Mouse (Mus musculus) lung, adult 2 months (tissue): ENCODE measurements around the gene Lgals12. TPM values are rescaled to one million over a fixed set of nuclear protein-coding genes. Genes with fewer than 3 reads are reported as not detected.

ENCODE experiments used
- DNase-seq: peaks from one replicate; pipeline ENCODE4 v3.0.0; 2022
- H3K4me1 ChIP-seq: fragments of 200-500 bp; 2 replicates; pipeline ENCODE4 v1.6.1; 2011; ENCODE audit warnings: low read length; ENCODE audit not compliant: control insufficient read depth, insufficient read depth
- H3K4me3 ChIP-seq: fragments of 200-500 bp; replicated peaks from 2 replicates; pipeline ENCODE3; 2011; ENCODE audit warnings: low read depth, mild to moderate bottlenecking, control low read depth, low read length; ENCODE audit errors: extremely low read depth
- CTCF ChIP-seq: fragments of 200-500 bp; IDR thresholded peaks from 2 replicates; pipeline ENCODE4 v1.5.1; 2011; ENCODE audit warnings: mild to moderate bottlenecking, low read length, control low read depth; ENCODE audit not compliant: insufficient read depth
- POLR2A ChIP-seq: fragments of 200-500 bp; IDR thresholded peaks from 2 replicates; pipeline ENCODE4 v1.6.1; 2011; ENCODE audit warnings: low read depth, mild to moderate bottlenecking, control low read depth, low read length, borderline replicate concordance; ENCODE audit errors: extremely low read depth
- WGBS: fragments of 180-500 bp; shearing (Covaris S2); methylation state at CpG from one replicate; pipeline ENCODE4 v1.1.7; 2018; 5-methylcytosine and 5-hydroxymethylcytosine counted together
- polyA plus RNA-seq: library from polyadenylated mRNA; depleted of rRNA; stranded (reverse); fragments of >200 nt; gene quantifications from 2 replicates; pipeline ENCODE4 v1.2.3, GENCODE M21; 2012

The Lgals12 gene
- polyA plus RNA-seq, 1 experiment, result 3.2 TPM

DNA sequence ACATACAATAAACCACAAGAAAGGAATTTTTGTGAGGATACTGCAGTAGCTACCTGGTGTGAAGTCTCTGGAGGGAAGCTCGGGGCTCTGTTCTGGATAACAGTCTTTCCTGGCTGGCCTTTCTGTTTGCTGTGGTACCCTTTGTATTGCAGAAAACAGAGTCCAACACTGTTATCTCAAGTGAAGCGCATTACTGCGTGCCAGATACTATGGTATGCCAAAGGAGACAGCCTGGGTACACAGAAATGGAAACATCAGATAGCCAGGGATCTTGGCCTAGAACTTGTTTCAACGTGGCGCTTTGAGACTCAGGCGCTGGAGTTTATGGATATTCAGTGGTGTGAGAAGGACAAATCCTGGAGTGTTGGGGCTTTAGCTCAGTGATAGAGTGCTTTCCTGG, 21.2 kb downstream of the Lgals12 start:
- H3K4me1 ChIP-seq, result peaks cover 3% of the 10 kb centered on the region
- no peak overlapping the region for H3K4me3 ChIP-seq
- WGBS, result 91% methylated on average over 6 of the region's 6 CpGs
- TF ChIP-seq POLR2A (no peak), CTCF (no peak)
- no peak for DNase-seq

- TF ChIP-seq POLR2A, result no peak
- no peak for TF ChIP-seq CTCF
- 92% methylated on average over 8 of the region's 8 CpGs for WGBS
- Histone ChIP-seq H3K4me3 (no peak overlapping the region), H3K4me1 (peaks cover 7% of the 10 kb centered on the region)
- no peak for DNase-seq
These were observed 21.7 kb downstream of the Lgals12 start for GRCm38 (mm10) chr19:7585279-7585678.

DNA sequence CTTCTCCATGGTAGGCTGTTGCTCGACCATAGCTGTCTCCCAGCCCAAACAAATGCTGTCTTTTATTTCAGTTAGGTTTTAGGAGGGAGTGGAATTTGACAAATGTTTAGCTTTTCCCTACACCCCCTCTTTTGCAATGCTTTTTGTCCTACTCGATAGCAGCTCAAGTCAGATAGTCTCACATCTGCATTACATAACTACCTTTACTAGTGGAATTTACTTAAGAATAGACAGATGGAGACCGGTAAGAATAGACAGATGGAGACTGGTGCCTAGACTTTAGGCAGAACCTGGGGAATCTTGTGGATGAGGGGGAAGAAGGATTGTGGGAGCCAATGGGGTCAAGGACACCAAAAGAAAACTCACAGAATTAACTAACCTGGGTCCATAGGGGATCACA, 23.4 kb downstream of the Lgals12 start:
- no peak for DNase-seq
- TF ChIP-seq CTCF, result no peak
- no peak for TF ChIP-seq POLR2A
- Histone ChIP-seq H3K4me1 (peaks cover 8% of the 10 kb centered on the region), H3K4me3 (no peak overlapping the region)
- WGBS, result 63% methylated on average over 3 of the region's 3 CpGs

- TF ChIP-seq CTCF (no peak), POLR2A (no peak)
- Histone ChIP-seq H3K4me1 (peaks cover 8% of the 10 kb centered on the region), H3K4me3 (no peak overlapping the region)
- WGBS, result 28% methylated on average over 7 of the region's 7 CpGs
- DNase-seq, result no peak
These were observed 23.9 kb downstream of the Lgals12 start for GRCm38 (mm10) chr19:7583101-7583500.

DNA sequence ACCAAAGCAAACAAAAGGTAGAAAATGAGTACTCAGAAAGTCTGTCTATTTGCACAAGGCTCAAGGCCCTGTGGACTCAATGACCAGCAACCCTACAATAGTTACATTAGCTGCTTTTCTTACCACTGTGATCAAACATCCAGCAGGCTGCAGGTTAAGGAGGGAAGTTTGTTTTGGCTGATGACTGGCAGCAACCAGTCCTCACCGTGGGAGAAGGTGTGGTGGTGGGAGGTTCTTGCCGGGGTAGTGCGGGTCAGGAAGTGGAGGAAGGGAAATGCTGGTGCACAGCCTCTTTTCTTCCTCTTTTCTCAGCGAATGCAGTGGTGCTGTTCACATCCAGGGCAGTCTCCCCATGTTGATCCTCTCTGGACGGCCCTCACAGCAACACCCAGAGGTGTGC, 26.0 kb downstream of the Lgals12 start:
- H3K4me3 ChIP-seq, result no peak overlapping the region
- no peak for DNase-seq
- peaks cover 8% of the 10 kb centered on the region for H3K4me1 ChIP-seq
- TF ChIP-seq POLR2A (no peak), CTCF (no peak)
- WGBS, result 21% methylated on average over 5 of the region's 5 CpGs

DNA sequence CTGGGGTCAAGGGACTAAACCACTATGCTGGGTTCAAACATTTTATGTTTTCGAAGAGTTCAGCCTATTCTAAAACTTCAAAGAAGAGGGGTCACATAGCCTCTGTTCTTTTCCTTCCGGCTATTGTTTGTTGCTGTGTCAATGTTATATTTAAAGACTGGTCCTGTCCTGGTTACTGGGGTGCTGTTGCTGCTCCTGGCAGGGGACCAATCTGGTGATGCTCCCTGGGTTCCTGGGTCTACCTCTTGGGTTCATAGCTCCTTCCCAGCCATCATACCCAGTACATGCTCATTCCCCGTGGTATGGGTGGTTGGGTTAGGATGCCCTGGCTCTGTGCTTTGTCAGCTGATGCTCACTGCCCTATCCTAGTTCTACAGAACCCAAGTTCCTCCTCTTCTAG, 29.3 kb downstream of the Lgals12 start:
- H3K4me1 ChIP-seq, result peaks cover 8% of the 10 kb centered on the region
- no peak overlapping the region for H3K4me3 ChIP-seq
- TF ChIP-seq POLR2A, result no peak
- TF ChIP-seq CTCF, result no peak
- DNase-seq, result no peak
- WGBS, result 66% methylated on average over 3 of the region's 3 CpGs

DNA sequence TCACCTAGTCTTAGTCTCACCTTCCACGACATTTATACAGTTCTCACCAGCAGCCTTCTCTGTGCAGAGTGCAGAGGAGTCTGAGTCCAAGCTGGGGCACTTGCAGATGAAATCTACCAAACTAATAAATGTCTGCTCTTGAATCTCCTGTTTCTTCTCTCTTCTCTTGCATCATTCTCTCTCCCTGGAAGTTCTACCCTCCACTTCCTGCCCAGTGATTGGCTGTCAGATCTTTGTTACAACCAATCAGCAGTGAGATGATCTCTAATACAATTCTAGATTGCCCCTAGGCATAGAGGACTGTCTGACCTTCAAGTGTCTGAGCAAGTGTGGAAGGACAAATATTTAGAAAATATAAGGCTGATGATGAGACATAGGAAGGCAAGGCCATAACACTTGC, 30.8 kb downstream of the Lgals12 start:
- no peak overlapping the region for H3K4me3 ChIP-seq
- DNase-seq, result no peak
- TF ChIP-seq CTCF (no peak), POLR2A (no peak)

DNA sequence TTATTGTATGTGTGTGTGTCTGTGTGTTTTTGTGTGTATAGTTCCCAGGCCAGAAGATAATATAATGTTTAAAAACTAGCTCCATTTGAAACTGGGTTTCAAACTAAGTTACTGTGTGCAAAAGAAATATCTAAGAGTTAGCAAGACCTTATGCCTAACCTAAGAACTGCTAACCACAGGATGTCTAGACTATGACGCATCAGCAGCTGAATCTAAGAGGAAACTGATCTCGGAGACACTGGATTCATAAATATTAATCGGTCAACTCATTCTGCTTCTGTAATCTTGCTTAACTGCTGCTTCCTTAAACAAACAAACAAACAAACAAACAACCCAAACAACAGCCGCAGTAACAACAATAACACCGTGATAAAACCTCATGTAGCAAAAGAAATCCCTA, 37.3 kb downstream of the Lgals12 start:
- Histone ChIP-seq H3K4me3 (no peak overlapping the region), H3K4me1 (no peaks in the 10 kb centered on the region)
- no peak for DNase-seq
- WGBS, result 71% methylated on average over 5 of the region's 5 CpGs
- TF ChIP-seq CTCF (no peak), POLR2A (no peak)

More for the DNA sequence above, 30.8 kb downstream of the Lgals12 start:
- H3K4me1 ChIP-seq, result peaks cover 8% of the 10 kb centered on the region
- 90% methylated on average over 1 of the region's 1 CpGs for WGBS

DNA sequence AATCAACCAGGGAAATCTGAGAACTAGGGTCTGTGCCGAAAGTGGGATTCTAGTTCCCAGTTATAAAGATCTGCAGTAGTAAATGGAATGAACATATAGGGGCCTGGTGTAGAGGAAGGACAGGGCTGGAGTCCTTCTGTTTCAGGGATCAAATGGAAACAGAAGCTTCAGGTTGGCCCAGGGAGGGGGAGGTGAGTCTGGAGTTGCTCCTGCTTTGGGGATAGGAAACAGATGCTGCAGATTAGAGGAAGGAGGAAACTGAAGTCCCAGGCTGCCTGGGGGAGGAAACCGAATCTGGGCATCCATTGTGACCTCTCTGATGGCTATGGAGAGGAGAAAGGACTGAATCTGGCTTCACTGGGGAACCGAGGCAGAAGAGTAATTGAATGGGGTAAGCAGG, 38.6 kb downstream of the Lgals12 start:
- H3K4me1 ChIP-seq, result peaks cover 2% of the 10 kb centered on the region; the same call in 1 of the 2 replicates
- no peak for DNase-seq
- H3K4me3 ChIP-seq, result no peak overlapping the region
- TF ChIP-seq POLR2A, result no peak
- no peak for TF ChIP-seq CTCF
- 42% methylated on average over 3 of the region's 3 CpGs for WGBS

DNA sequence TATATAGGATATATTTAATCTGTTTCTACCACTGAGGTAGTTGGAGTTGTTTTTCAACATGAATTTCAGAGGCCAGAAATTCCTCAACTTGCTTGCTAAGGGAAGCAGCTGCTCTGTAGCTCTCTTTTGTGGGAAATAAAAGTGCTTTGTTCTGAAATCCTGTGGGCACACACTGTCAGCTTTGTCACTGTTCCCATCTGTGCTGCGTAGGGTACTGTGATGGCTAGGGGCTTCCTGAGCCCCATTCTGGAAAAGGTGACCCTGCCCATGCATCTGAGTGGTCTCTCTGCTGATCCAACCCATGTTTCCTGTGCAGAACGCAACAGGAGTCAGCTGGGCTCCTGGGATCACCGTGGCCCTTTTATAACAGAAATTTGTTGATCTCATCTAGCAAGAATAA, 40.2 kb downstream of the Lgals12 start:
- 79% methylated on average over 3 of the region's 3 CpGs for WGBS
- H3K4me1 ChIP-seq, result peaks cover 5% of the 10 kb centered on the region; the same call in 1 of the 2 replicates
- no peak for TF ChIP-seq CTCF
- no peak for TF ChIP-seq POLR2A
- no peak overlapping the region for H3K4me3 ChIP-seq
- no peak for DNase-seq

DNA sequence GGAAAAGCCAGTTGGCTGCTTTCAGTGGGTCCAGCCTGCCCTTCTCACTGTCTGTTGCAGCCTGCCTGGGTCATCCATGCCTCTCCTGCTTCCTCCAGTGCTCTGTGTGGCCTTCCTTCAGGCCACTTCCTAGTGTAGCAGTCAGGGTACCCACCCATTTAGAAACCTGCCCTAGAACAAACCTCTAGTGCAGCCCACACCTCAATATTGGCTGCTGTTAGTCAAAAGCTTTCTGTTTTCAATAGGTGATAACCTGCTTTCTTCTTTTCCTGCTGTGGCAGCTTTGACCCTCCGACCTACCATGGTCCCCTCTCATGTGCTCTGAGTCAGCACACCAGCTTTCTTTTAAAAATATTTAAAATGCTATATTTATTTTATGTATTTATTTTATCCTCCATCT, 42.5 kb downstream of the Lgals12 start:
- DNase-seq, result no peak
- TF ChIP-seq POLR2A (no peak), CTCF (no peak)
- WGBS, result 97% methylated on average over 1 of the region's 1 CpGs

More for the DNA sequence above, 42.5 kb downstream of the Lgals12 start:
- H3K4me1 ChIP-seq, result peaks cover 5% of the 10 kb centered on the region; the same call in 1 of the 2 replicates
- H3K4me3 ChIP-seq, result no peak overlapping the region
